Mouse (Mus musculus): ENCODE data around the gene Gm10643. TPM values are rescaled to one million over a fixed set of nuclear protein-coding genes. Genes with fewer than 3 reads are reported as not detected.

Gene Gm10643
- total RNA-seq (2021): 1 to 10 TPM; 2.9 to 3.5 TPM
- long read RNA-seq, experiment 1, partial matches to known transcripts: 0 of 2 reads
- long read RNA-seq, experiment 1, other reads (novel, unspliced or antisense): 0 of 2 reads
- long read RNA-seq, experiment 2, partial matches to known transcripts: 0 of 1 reads
- long read RNA-seq, experiment 2, other reads (novel, unspliced or antisense): 0 of 1 reads

GRCm38 (mm10) chr8:84065037-84065436 is at the start of gene Gm10643:
TSS of gene Gm10643 (minus strand) at chr8:84065137.
- no peak for DNase-seq (ENCODE audit: low spot score in 2 of 2)

- DNase-seq (ENCODE audit: low spot score in 2 of 2): no peak
Observed at GRCm38 (mm10) chr8:84106216-84107040, 41.5 kb upstream of the Gm10643 start.

GRCm38 (mm10) chr8:84105676-84106075 is 40.7 kb upstream of the Gm10643 start:
- DNase-seq (ENCODE audit: low spot score in 2 of 2): no peak

- peak; percentile 98 for DNase-seq (ENCODE audit: low spot score in 2 of 2)
Observed at GRCm38 (mm10) chr8:84104697-84105609, 40.0 kb upstream of the Gm10643 start, which contains the start of gene Dcaf15. TSS of gene Dcaf15 (minus strand) at chr8:84104768.

GRCm38 (mm10) chr8:84104221-84104620 is 39.3 kb upstream of the Gm10643 start:
- DNase-seq (ENCODE audit: low spot score in 2 of 2): peak in 1 of 2 experiments; percentile 44

DNA sequence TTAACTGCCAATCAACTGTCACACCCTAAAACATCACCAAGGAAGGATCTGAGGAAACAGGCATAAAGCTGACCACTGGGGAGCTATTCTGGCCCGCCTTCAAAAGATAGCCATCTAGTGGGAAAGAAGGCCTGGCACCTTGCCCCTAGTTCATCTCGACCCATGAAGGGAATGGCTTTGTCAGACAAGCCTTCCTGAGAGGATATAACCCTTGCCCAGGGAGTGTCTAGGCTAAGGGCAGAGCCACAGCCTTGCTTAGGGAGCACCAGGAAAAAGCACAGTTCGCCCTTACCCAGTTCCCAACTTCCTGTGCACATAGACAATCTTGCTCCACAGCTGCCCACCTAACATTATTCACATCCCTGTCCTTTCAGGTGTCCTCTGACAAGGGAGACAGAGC is 38.7 kb upstream of the Gm10643 start:
- DNase-seq (ENCODE audit: low spot score in 2 of 2): no peak

DNA sequence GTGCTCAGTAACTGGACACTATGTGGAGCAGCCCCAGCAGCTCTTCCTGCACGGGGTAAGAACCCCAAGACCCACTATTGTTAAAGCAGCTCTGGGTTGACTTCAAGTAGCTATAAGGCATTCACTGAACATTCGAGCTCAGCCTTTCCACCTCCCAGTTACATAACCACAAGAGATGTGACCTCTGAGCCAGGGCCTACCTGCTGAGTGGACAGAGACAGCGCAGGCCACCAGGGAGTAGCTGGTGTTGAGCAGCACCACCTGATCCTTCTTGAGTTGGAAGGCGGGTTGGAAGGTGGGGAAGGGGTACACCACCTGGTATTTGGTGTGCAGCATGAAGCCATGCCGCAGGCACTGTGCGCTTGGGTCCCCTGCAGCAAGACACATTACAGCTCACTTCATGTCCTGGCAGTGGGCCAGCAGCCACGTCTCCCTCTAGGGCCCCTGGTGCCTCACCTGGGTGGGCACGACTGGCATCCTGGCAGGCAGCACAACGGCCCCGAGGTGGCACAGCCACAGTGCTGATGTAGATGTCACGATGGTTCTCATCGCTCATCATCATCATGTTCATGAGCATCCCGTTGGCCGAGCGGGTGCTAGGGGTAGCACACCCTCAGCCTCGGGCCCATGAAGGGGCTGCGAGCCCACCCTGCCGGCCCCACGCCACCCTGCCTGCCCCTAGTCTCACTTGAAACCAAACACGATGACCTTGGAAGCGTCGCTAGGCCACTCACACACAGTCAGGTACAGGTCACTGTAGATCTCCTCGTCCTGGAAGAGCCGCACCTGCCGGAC is 36.7 kb upstream of the Gm10643 start:
- no peak for DNase-seq (ENCODE audit: low spot score in 2 of 2)

DNA sequence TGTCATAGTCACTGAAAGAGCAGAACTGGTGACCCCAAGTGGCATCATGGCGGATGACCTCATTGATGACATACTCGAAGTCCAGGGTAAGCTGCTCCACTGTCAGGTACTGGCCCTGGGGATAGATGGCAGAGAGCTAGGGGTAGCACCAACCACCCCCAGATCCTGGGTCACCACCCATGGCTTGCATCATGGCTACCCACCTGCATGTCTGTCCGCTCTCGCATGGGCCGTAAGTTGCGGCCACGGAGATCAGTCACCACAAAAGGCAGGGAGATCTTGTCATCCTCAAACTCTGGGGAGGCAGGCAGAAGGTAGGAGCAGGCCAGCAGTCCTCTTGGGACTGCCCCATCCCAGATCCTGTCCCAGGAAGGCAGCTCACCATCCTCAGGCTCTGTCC is 33.4 kb upstream of the Gm10643 start:
- DNase-seq (ENCODE audit: low spot score in 2 of 2): no peak

DNA sequence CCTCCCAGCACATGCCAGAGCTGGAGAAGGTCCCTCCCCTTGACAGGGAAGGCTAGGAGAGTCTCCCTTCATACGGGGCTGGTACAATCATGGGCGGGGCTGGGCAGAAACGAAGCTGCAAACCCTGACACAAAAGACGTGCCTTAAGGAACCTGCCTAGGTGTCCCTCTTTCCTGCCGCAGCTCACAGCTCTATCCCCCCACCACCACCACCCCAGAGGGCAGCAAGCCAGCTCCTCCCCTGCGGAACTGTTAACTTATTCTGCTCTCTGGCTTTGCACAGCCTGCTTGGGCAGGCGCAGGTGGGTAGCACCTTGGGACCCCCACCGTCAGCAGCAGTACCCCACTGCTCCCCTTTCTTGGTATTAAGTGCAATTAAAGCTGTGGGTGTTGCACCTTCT is 31.1 kb upstream of the Gm10643 start:
- no peak for DNase-seq (ENCODE audit: low spot score in 2 of 2)

GRCm38 (mm10) chr8:84090585-84090984 is 25.6 kb upstream of the Gm10643 start:
- no peak for DNase-seq (ENCODE audit: low spot score in 2 of 2)

GRCm38 (mm10) chr8:84089277-84089676 is 24.3 kb upstream of the Gm10643 start:
- no peak for DNase-seq (ENCODE audit: low spot score in 2 of 2)

GRCm38 (mm10) chr8:84087821-84088220 is 22.9 kb upstream of the Gm10643 start:
- DNase-seq (ENCODE audit: low spot score in 2 of 2): peak in 1 of 2 experiments; percentile 49

DNA sequence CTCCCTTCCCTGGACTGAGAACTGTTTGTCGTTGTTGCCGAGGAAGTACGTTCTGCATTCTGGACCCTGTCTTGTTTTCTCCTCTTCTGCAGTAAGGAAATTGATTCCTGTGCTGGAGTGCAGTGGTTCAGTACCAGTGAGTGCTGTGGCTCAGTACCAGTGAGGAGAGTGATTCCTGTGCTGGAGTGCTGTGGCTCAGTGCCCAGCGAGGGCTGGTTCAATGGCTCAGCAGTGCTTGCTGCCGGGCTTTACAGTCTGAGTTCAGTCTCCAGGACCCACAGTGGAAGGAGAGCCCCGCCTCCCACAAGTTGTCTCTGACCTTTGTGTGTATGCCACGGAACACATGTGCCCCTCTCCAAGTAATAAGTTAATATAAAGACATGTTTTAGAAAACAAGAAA is 22.2 kb upstream of the Gm10643 start:
- no peak for DNase-seq (ENCODE audit: low spot score in 2 of 2)

DNA sequence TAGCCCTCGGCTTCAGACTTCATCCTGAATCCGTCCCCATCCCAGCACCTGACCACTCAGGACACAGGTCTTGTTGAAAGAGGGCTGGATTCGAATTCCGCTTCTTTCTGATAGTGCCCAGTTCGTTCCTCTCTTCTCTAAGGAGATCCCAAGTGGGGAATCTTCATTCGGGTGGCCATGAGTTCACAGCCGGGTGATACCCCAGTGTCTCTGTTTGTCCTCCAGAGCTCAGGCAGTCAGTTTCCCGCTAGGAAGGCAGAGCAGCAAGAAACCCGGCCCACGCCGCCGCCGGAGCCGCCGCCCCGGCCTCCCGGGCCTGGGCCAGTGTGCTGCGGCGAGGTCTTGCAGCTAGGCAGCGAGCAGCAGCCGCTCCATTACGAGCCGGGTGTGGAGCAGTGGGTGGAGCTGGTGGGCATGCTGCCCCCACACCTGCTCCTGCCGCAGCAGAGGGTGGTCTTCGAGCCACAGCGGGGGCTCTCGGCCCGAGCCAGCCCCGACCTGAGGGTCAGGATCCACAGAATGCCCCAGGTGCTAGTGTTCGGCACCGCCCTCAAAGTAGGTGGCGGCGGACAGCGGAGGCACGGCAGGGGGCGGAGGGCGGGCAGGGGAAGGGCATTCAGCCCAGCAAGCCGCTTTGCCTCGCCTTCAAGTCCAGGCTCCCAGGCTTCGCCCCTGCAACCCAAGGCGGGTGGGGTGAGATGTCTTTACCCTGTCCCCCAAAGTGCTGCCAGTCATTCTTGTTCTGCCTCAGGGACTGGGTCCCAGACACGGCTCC is 19.6 kb upstream of the Gm10643 start:
- no peak for DNase-seq (ENCODE audit: low spot score in 2 of 2)

- DNase-seq (ENCODE audit: low spot score in 2 of 2): no peak
Observed at GRCm38 (mm10) chr8:84083829-84084241, 18.9 kb upstream of the Gm10643 start.

- no peak for DNase-seq (ENCODE audit: low spot score in 2 of 2)
Observed at GRCm38 (mm10) chr8:84079206-84079605, 14.3 kb upstream of the Gm10643 start.

DNA sequence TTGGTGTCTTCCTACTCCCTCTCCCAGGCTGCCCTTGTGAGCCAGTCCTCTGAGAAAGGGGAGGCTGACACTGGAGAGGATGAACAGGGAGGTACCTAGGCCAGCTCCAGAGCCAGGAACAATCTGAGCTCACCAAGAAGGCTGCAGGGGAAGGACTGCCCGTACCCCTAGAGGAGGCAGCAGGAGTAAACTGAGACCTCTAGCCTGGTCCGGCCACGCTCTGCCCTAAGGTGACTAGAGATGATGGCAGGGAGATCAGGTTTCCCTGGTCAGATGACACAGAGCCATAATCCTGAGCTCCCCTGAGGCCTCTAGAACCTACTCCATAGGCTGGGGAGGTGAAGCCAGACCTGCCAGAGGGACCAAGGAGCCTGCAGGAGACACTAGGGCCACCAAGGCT is 11.9 kb upstream of the Gm10643 start:
- DNase-seq (ENCODE audit: low spot score in 2 of 2): no peak

DNA sequence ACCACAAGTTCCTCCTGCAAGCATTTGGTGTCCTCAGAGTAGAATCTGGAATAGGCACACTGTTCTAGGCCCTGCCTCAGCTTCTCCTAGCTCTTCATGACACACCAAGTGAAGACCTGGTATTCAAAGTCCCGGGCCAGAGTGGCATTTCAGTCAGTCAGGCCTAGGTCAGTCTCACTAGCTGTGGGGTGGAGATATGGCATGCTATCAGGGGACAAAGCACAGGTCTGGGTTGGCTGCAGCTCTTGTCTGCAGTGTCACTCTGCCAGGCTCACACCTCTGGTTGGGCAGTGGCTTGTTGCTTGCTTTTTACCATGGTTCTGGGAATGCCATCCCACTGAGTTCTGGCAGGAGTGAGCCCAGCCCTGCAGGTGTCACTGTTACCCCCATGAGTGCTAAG is 11.5 kb upstream of the Gm10643 start:
- no peak for DNase-seq (ENCODE audit: low spot score in 2 of 2)

DNA sequence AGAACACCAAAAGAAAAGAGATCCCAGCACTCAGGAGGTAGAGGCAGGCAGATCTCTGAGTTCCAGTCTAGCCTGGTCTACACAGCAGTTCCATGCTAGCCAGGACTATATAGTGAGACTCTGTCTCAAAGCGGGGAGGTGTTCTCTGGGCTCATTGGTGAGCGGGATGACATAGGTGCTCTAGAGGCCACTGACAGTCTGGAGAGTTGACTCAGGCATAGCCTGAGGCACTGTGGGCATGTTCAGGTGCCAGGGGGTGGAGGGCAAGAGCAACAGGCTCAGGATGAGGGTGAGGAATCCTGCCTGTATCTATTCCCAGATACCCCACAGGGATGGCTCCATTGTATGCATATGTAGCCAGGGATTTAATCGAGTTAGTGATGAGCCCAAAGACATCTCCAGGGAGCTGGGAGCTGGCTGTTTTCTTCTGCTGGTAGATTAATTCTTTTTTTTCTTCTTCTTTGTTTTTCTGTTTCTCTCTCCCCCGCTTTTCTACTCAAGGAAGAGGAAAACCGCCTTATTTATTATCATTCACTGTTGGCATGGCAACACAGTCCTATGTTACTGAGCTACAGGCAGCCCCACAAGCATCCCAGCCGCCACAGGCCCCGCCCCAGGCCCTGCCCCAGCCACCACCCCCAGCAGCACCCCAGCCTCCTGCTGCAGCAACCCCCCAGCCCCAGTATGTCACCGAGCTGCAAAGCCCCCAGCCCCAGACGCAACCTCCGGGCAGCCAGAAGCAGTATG is 8.5 kb upstream of the Gm10643 start:
- no peak for DNase-seq (ENCODE audit: low spot score in 2 of 2)
